Mouse (Mus musculus) ES-Bruce4 (cell line): ENCODE results near the gene Npw.
A peak's percentile ranks its signal among the peaks of the same experiment; 100 is the strongest.

Experiments
- CTCF ChIP-seq: IDR thresholded peaks from one replicate; pipeline ENCODE4 v1.8.1; 2011; ENCODE audit warnings: low read depth, low read length
- EP300 ChIP-seq: IDR thresholded peaks from 2 replicates; pipeline ENCODE4 v1.6.1; 2011; ENCODE audit warnings: low read depth, low read length; ENCODE audit not compliant: insufficient read depth
- POLR2A ChIP-seq: IDR thresholded peaks from one replicate; pipeline ENCODE4 v1.8.1; 2011; ENCODE audit warnings: low read length; ENCODE audit not compliant: insufficient read depth

- TF ChIP-seq EP300 (no peak), POLR2A (no peak), CTCF (peak; percentile 98)
Observed at GRCm38 (mm10) chr17:24653967-24654710, 4.1 kb downstream of the Npw start.
